Mouse (Mus musculus) granulocyte monocyte progenitor cell, adult 5-6 weeks (primary cell): ENCODE measurements at regions not wholly inside any gene's neighbourhood (a gene's known extent, or its start where the extent isn't known, plus 50 kb on each side); places are given as distances from the start of the nearest gene placed in this dataset.

Source experiments
- ATAC-seq: replicated peaks from 2 replicates; pipeline ENCODE4 v1.8.0; 2016; ENCODE audit warnings: mild to moderate bottlenecking, moderate TSS enrichment, inconsistent platforms; ENCODE audit not compliant: poor library complexity, severe bottlenecking

GRCm38 (mm10) chr13:45267906-45268305 lies 121.6 kb upstream of the Mylip start:
- ATAC-seq = no peak

GRCm38 (mm10) chr13:45274261-45274884 lies 115.2 kb upstream of the Mylip start:
- no peak for ATAC-seq

- no peak for ATAC-seq
Observed at GRCm38 (mm10) chr13:45275391-45275790, 114.2 kb upstream of the Mylip start.

- no peak for ATAC-seq
Observed at GRCm38 (mm10) chr13:45277842-45278416, 111.6 kb upstream of the Mylip start.

GRCm38 (mm10) chr13:45281106-45281505 lies 108.4 kb upstream of the Mylip start:
- no peak for ATAC-seq

GRCm38 (mm10) chr13:45286651-45287050 lies 102.9 kb upstream of the Mylip start:
- ATAC-seq = no peak

GRCm38 (mm10) chr13:45287217-45287616 lies 102.3 kb upstream of the Mylip start:
- no peak for ATAC-seq

- no peak for ATAC-seq
Observed at GRCm38 (mm10) chr13:45289976-45290375, 99.6 kb upstream of the Mylip start.

- ATAC-seq = no peak
Observed at GRCm38 (mm10) chr13:45294691-45295090, 94.9 kb upstream of the Mylip start.

GRCm38 (mm10) chr13:45300610-45301009 lies 88.9 kb upstream of the Mylip start:
- ATAC-seq = no peak

- ATAC-seq = no peak
Observed at GRCm38 (mm10) chr13:45301191-45301905, 88.2 kb upstream of the Mylip start.

GRCm38 (mm10) chr13:45302796-45303195 lies 86.7 kb upstream of the Mylip start:
- ATAC-seq = no peak

- ATAC-seq = no peak
Observed at GRCm38 (mm10) chr13:45306177-45306576, 83.4 kb upstream of the Mylip start.

- no peak for ATAC-seq
Observed at GRCm38 (mm10) chr13:45307226-45307625, 82.3 kb upstream of the Mylip start.

GRCm38 (mm10) chr13:45319646-45320045 lies 69.9 kb upstream of the Mylip start:
- ATAC-seq = no peak

GRCm38 (mm10) chr13:45325736-45326293 lies 63.7 kb upstream of the Mylip start:
- ATAC-seq = no peak

GRCm38 (mm10) chr13:45326751-45327150 lies 62.8 kb upstream of the Mylip start:
- no peak for ATAC-seq

- ATAC-seq = no peak
Observed at GRCm38 (mm10) chr13:45330561-45330960, 59.0 kb upstream of the Mylip start.

GRCm38 (mm10) chr13:45332031-45332430 lies 57.5 kb upstream of the Mylip start:
- no peak for ATAC-seq

- no peak for ATAC-seq
Observed at GRCm38 (mm10) chr13:45333634-45334033, 55.9 kb upstream of the Mylip start.
